Comparison of ENCODE assay signal across 20 mouse cellular contexts in genomic region chr13:94508344-94508743, GRCm38 (mm10).
A peak's percentile ranks its signal among the peaks of the same experiment; 100 is the strongest.
DNase-seq lines count a peak whose midpoint lies in the region; ATAC-seq and TF ChIP-seq lines count a peak whose summit lies in the region.
"Had no signal": no experiment of that assay in that cellular context is flagged by ENCODE, and none has a peak within 500 bp of the region (broad histone marks: within the 10 kb centered on the region; RNA-seq: fewer than 3 reads in every experiment).

No protein-coding gene starts in this region.

- no peak overlapping the region for H3K9ac ChIP-seq in embryonic facial prominence, embryonic 11.5 days (replicated peaks; ENCODE audit: low read length)
- no peak overlapping the region for H3K9ac ChIP-seq in heart, adult 2 months (ENCODE audit: low read depth, low read length)
- no peak overlapping the region for H3K9ac ChIP-seq in limb, embryonic 13.5 days
- H3K9ac ChIP-seq: embryonic facial prominence, embryonic 15.5 days; forebrain, embryonic 15.5 days; hindbrain, embryonic 12.5 days; hindbrain, embryonic 15.5 days had no signal

- no peaks in the 10 kb centered on the region for H3K36me3 ChIP-seq in embryonic facial prominence, embryonic 11.5 days (replicated peaks; ENCODE audit: control insufficient read depth, insufficient read depth, low read depth, low read length)
- peaks cover 27% of the 10 kb centered on the region for H3K36me3 ChIP-seq in embryonic facial prominence, embryonic 10.5 days (replicated peaks)
- no peaks in the 10 kb centered on the region for H3K36me3 ChIP-seq in heart, adult 2 months (ENCODE audit: control insufficient read depth, insufficient read depth, low read length)
- peaks cover 21% of the 10 kb centered on the region for H3K36me3 ChIP-seq in limb, embryonic 13.5 days
- H3K36me3 ChIP-seq in limb, embryonic 10.5 days: peaks cover 22% of the 10 kb centered on the region
- H3K36me3 ChIP-seq: forebrain, embryonic 15.5 days; hindbrain, embryonic 15.5 days had no signal

- H3K4me3 ChIP-seq in embryonic facial prominence, embryonic 11.5 days (ENCODE audit: low read depth, low read length): no peak overlapping the region
- H3K4me3 ChIP-seq in embryonic facial prominence, embryonic 10.5 days: no peak overlapping the region
- no peak overlapping the region for H3K4me3 ChIP-seq in heart, adult 2 months
- no peak overlapping the region for H3K4me3 ChIP-seq in limb, embryonic 13.5 days
- no peak overlapping the region for H3K4me3 ChIP-seq in limb, embryonic 10.5 days
- H3K4me3 ChIP-seq: embryonic facial prominence, embryonic 15.5 days; forebrain, embryonic 15.5 days; hindbrain, embryonic 12.5 days; hindbrain, embryonic 15.5 days had no signal

- 75% methylated on average over 8 of the region's 8 CpGs for WGBS in embryonic facial prominence, embryonic 11.5 days
- WGBS in embryonic facial prominence, embryonic 10.5 days: 85% methylated on average over 8 of the region's 8 CpGs
- WGBS in heart, adult 2 months: 93% methylated on average over 8 of the region's 8 CpGs
- WGBS in limb, embryonic 13.5 days: 59% methylated on average over 8 of the region's 8 CpGs
- WGBS in limb, embryonic 10.5 days: 80% methylated on average over 8 of the region's 8 CpGs

- no peaks in the 10 kb centered on the region for H3K27me3 ChIP-seq in embryonic facial prominence, embryonic 11.5 days (ENCODE audit: control insufficient read depth, insufficient read depth, low read length)
- H3K27me3 ChIP-seq in embryonic facial prominence, embryonic 10.5 days (replicated peaks; ENCODE audit: low read depth, poor library complexity, severe bottlenecking): no peaks in the 10 kb centered on the region
- H3K27me3 ChIP-seq in heart, adult 2 months (ENCODE audit: control insufficient read depth, insufficient read depth, low read length): no peaks in the 10 kb centered on the region
- H3K27me3 ChIP-seq in limb, embryonic 13.5 days: no peaks in the 10 kb centered on the region
- H3K27me3 ChIP-seq in limb, embryonic 10.5 days (ENCODE audit: low read depth, poor library complexity, severe bottlenecking): no peaks in the 10 kb centered on the region
- H3K27me3 ChIP-seq: embryonic facial prominence, embryonic 15.5 days; forebrain, embryonic 15.5 days; hindbrain, embryonic 12.5 days; hindbrain, embryonic 15.5 days; Patski had no signal

- no peak overlapping the region for H3K27ac ChIP-seq in embryonic facial prominence, embryonic 11.5 days (replicated peaks; ENCODE audit: low read depth, low read length)
- H3K27ac ChIP-seq in embryonic facial prominence, embryonic 10.5 days (replicated peaks): no peak overlapping the region
- H3K27ac ChIP-seq in heart, adult 2 months: no peak overlapping the region
- H3K27ac ChIP-seq in limb, embryonic 13.5 days: no peak overlapping the region
- H3K27ac ChIP-seq in limb, embryonic 10.5 days: no peak overlapping the region
- H3K27ac ChIP-seq: embryonic facial prominence, embryonic 15.5 days; forebrain, embryonic 15.5 days; hindbrain, embryonic 12.5 days; hindbrain, embryonic 15.5 days had no signal

- ATAC-seq in embryonic facial prominence, embryonic 11.5 days (replicated peaks; ENCODE audit: insufficient number of reproducible peaks, low FRiP score, low TSS enrichment, low read depth): no peak
- ATAC-seq in limb, embryonic 13.5 days (ENCODE audit: low FRiP score, low read depth): peak; percentile 32; the same call in 1 of the 2 replicates
- ATAC-seq: forebrain, embryonic 15.5 days; Patski had no signal

- intact Hi-C loops in heart, adult 2 months (cut with DNase I): no loop called here

- no peaks in the 10 kb centered on the region for H3K4me1 ChIP-seq in embryonic facial prominence, embryonic 11.5 days (ENCODE audit: control insufficient read depth, insufficient read depth, low read length)
- H3K4me1 ChIP-seq in embryonic facial prominence, embryonic 10.5 days: peaks cover 9% of the 10 kb centered on the region
- no peaks in the 10 kb centered on the region for H3K4me1 ChIP-seq in heart, adult 2 months (ENCODE audit: control insufficient read depth, insufficient read depth, low read length)
- H3K4me1 ChIP-seq in limb, embryonic 13.5 days: peaks cover 6% of the 10 kb centered on the region
- peaks cover 12% of the 10 kb centered on the region; the same call in 1 of the 2 replicates for H3K4me1 ChIP-seq in limb, embryonic 10.5 days
- H3K4me1 ChIP-seq: embryonic facial prominence, embryonic 15.5 days; hindbrain, embryonic 15.5 days had no signal

- H3K4me2 ChIP-seq in embryonic facial prominence, embryonic 11.5 days (ENCODE audit: low read depth, low read length): no peak overlapping the region
- no peak overlapping the region for H3K4me2 ChIP-seq in limb, embryonic 13.5 days (replicated peaks)
- H3K4me2 ChIP-seq: embryonic facial prominence, embryonic 15.5 days; forebrain, embryonic 15.5 days; heart, embryonic 11.5 days; hindbrain, embryonic 12.5 days; hindbrain, embryonic 15.5 days had no signal

- no peak for TF ChIP-seq EP300 in heart, adult 2 months (IDR thresholded peaks at IDR 0.05; ENCODE audit: insufficient read depth, low read depth, low read length)

- TF ChIP-seq POLR2A in heart, adult 2 months (IDR thresholded peaks at IDR 0.05; ENCODE audit: insufficient read depth, low read depth, low read length): no peak

- DNase-seq in embryonic facial prominence, embryonic 11.5 days (ENCODE audit: low spot score): peak; percentile 56
- DNase-seq in embryonic facial prominence, embryonic 10.5 days (ENCODE audit: low spot score): no peak
- DNase-seq in heart, adult 11 months: peak; percentile 56
- no peak for DNase-seq in heart, adult 2 months
- no peak for DNase-seq in limb, embryonic 10.5 days (ENCODE audit: low spot score)
- DNase-seq in right cerebral cortex, postnatal 14 days: no peak
- no peak for DNase-seq in adrenal gland, postnatal 25 days
- DNase-seq: adrenal gland, postnatal 10 days; cerebellum, adult 11 months; cerebellum, adult 2 months; cerebellum, adult 9-11 months; cerebellum, postnatal 25 days; gastrocnemius, postnatal 25 days had no signal

- H3K79me2 ChIP-seq in heart, adult 2 months (replicated peaks; ENCODE audit: control insufficient read depth, insufficient read depth, low read length): no peaks in the 10 kb centered on the region

- H3K9me3 ChIP-seq in embryonic facial prominence, embryonic 11.5 days (replicated peaks; ENCODE audit: control insufficient read depth, low read length): no peaks in the 10 kb centered on the region
- no peaks in the 10 kb centered on the region for H3K9me3 ChIP-seq in embryonic facial prominence, embryonic 10.5 days
- H3K9me3 ChIP-seq in limb, embryonic 13.5 days: no peaks in the 10 kb centered on the region
- H3K9me3 ChIP-seq in limb, embryonic 10.5 days (replicated peaks): no peaks in the 10 kb centered on the region
- H3K9me3 ChIP-seq: embryonic facial prominence, embryonic 15.5 days; forebrain, embryonic 15.5 days; hindbrain, embryonic 12.5 days; hindbrain, embryonic 15.5 days had no signal

- no peak for TF ChIP-seq CTCF in heart, adult 2 months (IDR thresholded peaks at IDR 0.05)

Comparison
In these comparisons a context has a peak if more than half of its experiments do, and no peak if none do; other contexts are left out.
1. DNase-seq: peak in embryonic facial prominence, embryonic 11.5 days (single experiment) and heart, adult 11 months (single experiment); none in embryonic facial prominence, embryonic 10.5 days (single experiment), heart, adult 2 months (0 of 2), limb, embryonic 10.5 days (single experiment), right cerebral cortex, postnatal 14 days (single experiment) and adrenal gland, postnatal 25 days (single experiment).